In genomic region chr16:21248713-21249531, GRCm38 (mm10) we compare ENCODE assay signal across 7 mouse cellular contexts. TPM values are rescaled to one million over a fixed set of nuclear protein-coding genes. Genes with fewer than 3 reads are reported as not detected.
DNase-seq lines count a peak whose midpoint lies in the region; ATAC-seq lines count a peak whose summit lies in the region.

No protein-coding gene starts in this region.

- no peak for ATAC-seq in megakaryocyte, adult 5-6 weeks (ENCODE audit: poor library complexity, severe bottlenecking)
- no peak for ATAC-seq in forebrain, embryonic 14.5 days
- no peak for ATAC-seq in liver, embryonic 11.5 days (replicated peaks; ENCODE audit: low FRiP score)

- H3K27ac ChIP-seq in forebrain, embryonic 14.5 days (ENCODE audit: low read depth, low read length), result no peak overlapping the region
- no peak overlapping the region for H3K27ac ChIP-seq in liver, embryonic 11.5 days (ENCODE audit: low read depth, low read length)

- DNase-seq in forebrain, embryonic 14.5 days (ENCODE audit: low spot score), result no peak
- no peak for DNase-seq in liver, embryonic 11.5 days (ENCODE audit: low spot score)
- DNase-seq in yolk sac, embryonic 10.5 days (ENCODE audit: low spot score), result peak; percentile 27
- DNase-seq in urinary bladder, postnatal 25 days (ENCODE audit: low spot score), result no peak
- no peak for DNase-seq in left cerebral cortex, adult 18-20 months (ENCODE audit: low spot score in 2 of 2)

- H3K27me3 ChIP-seq in megakaryocyte, embryonic 14.5 days (replicated peaks), result peaks cover 92% of the 10 kb centered on the region
- H3K27me3 ChIP-seq in forebrain, embryonic 14.5 days (replicated peaks; ENCODE audit: control insufficient read depth, insufficient read depth, low read length), result peaks cover 19% of the 10 kb centered on the region
- peaks cover 58% of the 10 kb centered on the region for H3K27me3 ChIP-seq in liver, embryonic 11.5 days (replicated peaks; ENCODE audit: control insufficient read depth, insufficient read depth, low read length)

- H3K9me3 ChIP-seq in megakaryocyte, embryonic 14.5 days, result no peaks in the 10 kb centered on the region
- H3K9me3 ChIP-seq in forebrain, embryonic 14.5 days (replicated peaks; ENCODE audit: control insufficient read depth, low read length), result no peaks in the 10 kb centered on the region
- no peaks in the 10 kb centered on the region for H3K9me3 ChIP-seq in liver, embryonic 11.5 days (ENCODE audit: control insufficient read depth, low read length)

- peak overlapping the region; percentile 58 for H3K4me2 ChIP-seq in forebrain, embryonic 14.5 days (ENCODE audit: low read length)
- peak overlapping the region; percentile 73 for H3K4me2 ChIP-seq in liver, embryonic 11.5 days

- no peaks in the 10 kb centered on the region for H3K36me3 ChIP-seq in megakaryocyte, embryonic 14.5 days (replicated peaks; ENCODE audit: low read length)
- no peaks in the 10 kb centered on the region for H3K36me3 ChIP-seq in forebrain, embryonic 14.5 days (ENCODE audit: control insufficient read depth, insufficient read depth, low read length)
- no peaks in the 10 kb centered on the region for H3K36me3 ChIP-seq in liver, embryonic 11.5 days (ENCODE audit: control insufficient read depth, insufficient read depth, low read length)

- H3K4me1 ChIP-seq in megakaryocyte, embryonic 14.5 days, result peaks cover 39% of the 10 kb centered on the region
- peaks cover 13% of the 10 kb centered on the region for H3K4me1 ChIP-seq in forebrain, embryonic 14.5 days (ENCODE audit: control insufficient read depth, insufficient read depth, low read length)
- H3K4me1 ChIP-seq in liver, embryonic 11.5 days (replicated peaks; ENCODE audit: control insufficient read depth, insufficient read depth, low read length), result peaks cover 12% of the 10 kb centered on the region

- no peak overlapping the region; the same call in 1 of the 2 replicates for H3K9ac ChIP-seq in forebrain, embryonic 14.5 days (ENCODE audit: low read length)
- no peak overlapping the region for H3K9ac ChIP-seq in liver, embryonic 11.5 days (ENCODE audit: low read depth, low read length)

- WGBS in forebrain, embryonic 14.5 days, result 8% methylated on average over 39 of the region's 39 CpGs
- WGBS in liver, embryonic 11.5 days, result 4% methylated on average over 39 of the region's 39 CpGs

- H3K4me3 ChIP-seq in megakaryocyte, embryonic 14.5 days (replicated peaks), result peak overlapping the region; percentile 69
- H3K4me3 ChIP-seq in forebrain, embryonic 14.5 days (ENCODE audit: low read depth, low read length), result peak overlapping the region; percentile 27
- H3K4me3 ChIP-seq in liver, embryonic 11.5 days (ENCODE audit: low read depth, low read length), result peak overlapping the region; percentile 40

RNA-seq across cellular contexts. Expression of gene Ephb3, which starts 44.4 kb away (rescaled TPM):
- polyA plus RNA-seq in megakaryocyte, embryonic 14.5 days (2012; ENCODE audit: insufficient read depth, low replicate concordance), result 0.39 TPM in 1 of 2 replicates, not detected in the other
- not detected in 2 replicates for total RNA-seq in megakaryocyte, adult 5-6 weeks (2015)
- 0.16 TPM in 1 of 2 replicates, not detected in the other for total RNA-seq in megakaryocyte, adult 5-6 weeks (2017)
- polyA plus RNA-seq in forebrain, embryonic 14.5 days (2014; fragmentation: Nextera tagmentation; extraction: Ambion mirVana), result 3.1 and 4.1 TPM in 2 replicates
- 6.0 and 6.6 TPM in 2 replicates for polyA plus RNA-seq in liver, embryonic 11.5 days (2014; fragmentation: Nextera tagmentation; extraction: Ambion mirVana)
- total RNA-seq in left cerebral cortex, adult 18-20 months (2021), result 10 to 100 TPM; 25.5 to 27.5 TPM
